Mouse (Mus musculus): ENCODE measurements at regions not wholly inside any gene's neighbourhood (a gene's known extent, or its start where the extent isn't known, plus 50 kb on each side); places are given as distances from the start of the nearest gene placed in this dataset.

DNA sequence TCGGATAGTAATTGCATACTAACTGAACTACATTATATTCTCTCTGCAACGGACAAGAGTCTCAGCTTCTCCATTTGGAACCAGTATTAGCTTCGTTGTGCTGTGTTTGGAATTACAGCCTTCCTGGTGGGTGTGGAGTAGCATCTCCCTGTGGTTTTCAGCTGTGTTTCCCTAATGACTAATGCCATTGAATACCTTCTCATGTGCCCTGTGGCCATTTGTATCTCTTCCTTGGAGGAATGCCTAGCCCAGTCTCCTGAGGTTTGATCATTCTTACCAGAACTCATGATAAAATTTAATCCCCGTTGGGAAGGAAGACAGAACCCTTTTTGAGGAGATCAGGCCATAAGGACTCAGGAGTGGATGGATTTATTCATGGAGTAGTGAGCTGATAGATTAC lies 59.6 kb upstream of the Nrbf2 start:
- TF ChIP-seq CTCF (IDR thresholded peaks at IDR 0.05) (no peak), EP300 (IDR thresholded peaks at IDR 0.05) (no peak)
